Mouse (Mus musculus) heart, adult 2 months (tissue): Measurements from ENCODE around the gene Prss16. TPM values are rescaled to one million over a fixed set of nuclear protein-coding genes. Genes with fewer than 3 reads are reported as not detected.

Source experiments
- DNase-seq, 2 experiments: peaks; one replicate each; pipeline ENCODE4 v3.0.0; 2021
- H3K27ac ChIP-seq: fragments of 200-600 bp; 2 replicates; pipeline ENCODE4 v1.8.1; 2022
- H3K27me3 ChIP-seq: fragments of 200-500 bp; 2 replicates; pipeline ENCODE4 v1.6.1; 2012; ENCODE audit warnings: mild to moderate bottlenecking, low read length, inconsistent platforms, mixed read lengths; ENCODE audit not compliant: control insufficient read depth, insufficient read depth
- H3K36me3 ChIP-seq: fragments of 200-500 bp; 2 replicates; pipeline ENCODE4 v1.6.1; 2012; ENCODE audit warnings: low read length, inconsistent platforms; ENCODE audit not compliant: control insufficient read depth, insufficient read depth
- H3K4me1 ChIP-seq: fragments of 200-500 bp; 2 replicates; pipeline ENCODE4 v1.6.1; 2011; ENCODE audit warnings: low read length; ENCODE audit not compliant: control insufficient read depth, insufficient read depth
- H3K4me3 ChIP-seq: fragments of 200-600 bp; 2 replicates; pipeline ENCODE4 v1.8.1; 2022
- H3K79me2 ChIP-seq: fragments of 200-500 bp; replicated peaks from 2 replicates; pipeline ENCODE4 v1.6.1; 2012; ENCODE audit warnings: mild to moderate bottlenecking, inconsistent platforms, low read length, moderate library complexity, mixed read lengths; ENCODE audit not compliant: control insufficient read depth, insufficient read depth
- H3K9ac ChIP-seq: fragments of 200-500 bp; 2 replicates; pipeline ENCODE4 v1.6.1; 2012; ENCODE audit warnings: low read depth, mild to moderate bottlenecking, control low read depth, inconsistent platforms, low read length, mixed read lengths
- CTCF ChIP-seq: fragments of 200-600 bp; IDR thresholded peaks from 2 replicates; pipeline ENCODE4 v1.8.1; 2022; ENCODE audit warnings: antibody characterized with exemption, mild to moderate bottlenecking, moderate library complexity
- EP300 ChIP-seq: fragments of 200-500 bp; IDR thresholded peaks from 2 replicates; pipeline ENCODE4 v1.6.1; 2011; ENCODE audit warnings: low read depth, low read length, control low read depth; ENCODE audit not compliant: insufficient read depth
- POLR2A ChIP-seq: fragments of 200-500 bp; IDR thresholded peaks from 2 replicates; pipeline ENCODE4 v1.6.1; 2011; ENCODE audit warnings: mild to moderate bottlenecking, low read depth, low read length, control low read depth; ENCODE audit not compliant: insufficient read depth
- WGBS: fragments of 180-500 bp; shearing (Covaris S2); methylation state at CpG from one replicate; pipeline ENCODE4 v1.1.7; 2018; 5-methylcytosine and 5-hydroxymethylcytosine counted together
- intact Hi-C: fragments of 180-260 bp; cut with DNase I; formaldehyde crosslinking; loops from one replicate; pipeline ENCODE4 v1.15.1; 2025
- polyA plus RNA-seq: library from polyadenylated mRNA; depleted of rRNA; stranded (reverse); fragments of >200 nt; gene quantifications from 2 replicates; pipeline ENCODE4 v1.2.3, GENCODE M21; 2012
- total RNA-seq, 2 experiments: library from RNA; stranded (reverse); gene quantifications; 2 replicates each; pipeline ENCODE4 v1.2.3; 2021

Prss16 gene
- total and polyA plus RNA-seq, 3 experiments = not detected

DNA sequence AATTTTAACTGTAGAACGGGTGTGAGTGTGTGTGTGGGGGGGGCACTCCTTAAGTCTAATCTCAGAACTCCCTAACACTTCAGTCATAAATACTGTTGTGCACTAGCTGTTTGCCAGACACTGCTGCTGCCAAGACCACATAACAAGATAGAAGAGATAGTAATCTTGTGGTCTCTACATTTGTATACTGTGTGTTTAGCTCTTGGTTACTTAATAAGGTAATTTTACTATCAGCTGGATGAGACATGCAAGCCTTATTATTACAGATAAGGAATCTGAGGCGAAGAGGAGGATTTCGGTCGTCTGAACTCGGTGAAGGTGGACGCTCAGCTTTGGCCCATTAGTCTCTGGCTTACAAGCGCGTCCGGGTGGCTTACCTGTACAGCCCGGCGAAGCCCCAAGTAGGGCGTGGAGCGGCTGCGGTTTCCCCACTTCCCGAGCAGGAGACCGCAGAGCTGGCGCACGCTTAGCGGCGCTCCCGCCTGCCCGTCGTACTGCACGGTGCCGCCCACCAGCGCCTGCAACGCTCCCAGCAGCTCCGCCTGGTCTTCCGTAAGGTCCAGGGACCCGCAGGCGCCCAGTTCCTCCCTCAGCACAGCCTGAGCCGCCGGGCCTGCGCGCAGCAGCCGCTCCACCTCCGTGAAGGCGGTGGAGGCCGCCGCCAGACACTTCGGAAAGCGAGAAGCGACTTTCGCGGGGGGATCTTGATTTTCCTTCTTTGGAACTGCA, 3.8 kb downstream of the Prss16 start:
- Histone ChIP-seq H3K9ac (peak overlapping the region; percentile 26; the same call in 1 of the 2 replicates), H3K27ac (no peak overlapping the region), H3K36me3 (no peaks in the 10 kb centered on the region), H3K4me1 (no peaks in the 10 kb centered on the region), H3K27me3 (peaks cover 8% of the 10 kb centered on the region), H3K79me2 (no peaks in the 10 kb centered on the region), H3K4me3 (peak overlapping the region; percentile 70)
- WGBS = under 1% methylated on average over 45 of the region's 45 CpGs
- no peak for TF ChIP-seq CTCF
- intact Hi-C loops = no loop called here
- peak; percentile 62 to 67 for DNase-seq

GRCm38 (mm10) chr13:22001823-22002222, 7.7 kb downstream of the Prss16 start:
- H3K4me3 ChIP-seq = no peak overlapping the region
- TF ChIP-seq POLR2A (no peak), EP300 (no peak), CTCF (no peak)
- 16% methylated on average over 5 of the region's 5 CpGs for WGBS
- no peaks in the 10 kb centered on the region for H3K79me2 ChIP-seq
- H3K4me1 ChIP-seq = peaks cover 2% of the 10 kb centered on the region
- peaks cover 25% of the 10 kb centered on the region for H3K27me3 ChIP-seq
- H3K27ac ChIP-seq = no peak overlapping the region
- no peak for DNase-seq
- H3K9ac ChIP-seq = no peak overlapping the region
- H3K36me3 ChIP-seq = no peaks in the 10 kb centered on the region
- intact Hi-C loops = no loop called here

DNA sequence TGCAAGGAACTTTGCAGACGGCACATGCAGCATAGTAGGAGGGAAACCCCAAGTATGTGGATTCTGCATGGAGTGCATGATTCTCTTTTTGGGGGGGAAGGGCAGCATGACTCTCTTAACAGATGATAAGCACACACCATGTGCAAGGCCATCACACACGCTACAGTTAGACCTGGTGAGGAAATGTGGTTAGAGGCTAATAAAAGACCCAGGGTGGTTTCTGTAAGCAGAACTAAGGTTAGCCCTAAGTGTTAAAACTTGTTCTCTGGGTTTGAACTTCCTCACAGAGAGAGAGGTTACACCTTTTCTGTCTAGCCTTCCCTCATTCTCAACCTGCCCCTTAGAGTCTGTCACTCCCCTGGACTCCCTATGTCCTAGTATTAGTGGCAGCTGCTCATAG, 8.2 kb downstream of the Prss16 start:
- no peak overlapping the region for H3K27ac ChIP-seq
- H3K27me3 ChIP-seq = peaks cover 29% of the 10 kb centered on the region
- H3K36me3 ChIP-seq = no peaks in the 10 kb centered on the region
- intact Hi-C loops = no loop called here
- TF ChIP-seq CTCF = no peak
- TF ChIP-seq EP300 = no peak
- TF ChIP-seq POLR2A = no peak
- no peak overlapping the region for H3K9ac ChIP-seq
- H3K79me2 ChIP-seq = no peaks in the 10 kb centered on the region
- no peak overlapping the region for H3K4me3 ChIP-seq
- no peak for DNase-seq
- WGBS = 63% methylated on average over 2 of the region's 2 CpGs
- peaks cover 2% of the 10 kb centered on the region for H3K4me1 ChIP-seq

GRCm38 (mm10) chr13:21999147-21999546, 10.4 kb downstream of the Prss16 start:
- Histone ChIP-seq H3K4me1 (peaks cover 6% of the 10 kb centered on the region), H3K9ac (no peak overlapping the region), H3K4me3 (no peak overlapping the region), H3K36me3 (no peaks in the 10 kb centered on the region), H3K27me3 (peaks cover 28% of the 10 kb centered on the region), H3K79me2 (no peaks in the 10 kb centered on the region), H3K27ac (no peak overlapping the region)
- intact Hi-C loops = no loop called here
- WGBS = 43% methylated on average over 4 of the region's 4 CpGs
- TF ChIP-seq POLR2A (no peak), CTCF (no peak), EP300 (no peak)
- DNase-seq = no peak

- Histone ChIP-seq H3K79me2 (no peaks in the 10 kb centered on the region), H3K27ac (no peak overlapping the region), H3K4me1 (peaks cover 6% of the 10 kb centered on the region), H3K9ac (no peak overlapping the region), H3K27me3 (peaks cover 30% of the 10 kb centered on the region), H3K4me3 (no peak overlapping the region), H3K36me3 (no peaks in the 10 kb centered on the region)
- intact Hi-C loops = no loop called here
- TF ChIP-seq EP300 = no peak
- no peak for TF ChIP-seq POLR2A
- no peak for TF ChIP-seq CTCF
- DNase-seq = no peak
- 43% methylated on average over 3 of the region's 3 CpGs for WGBS
Measured at GRCm38 (mm10) chr13:21998412-21998811, 11.1 kb downstream of the Prss16 start.

DNA sequence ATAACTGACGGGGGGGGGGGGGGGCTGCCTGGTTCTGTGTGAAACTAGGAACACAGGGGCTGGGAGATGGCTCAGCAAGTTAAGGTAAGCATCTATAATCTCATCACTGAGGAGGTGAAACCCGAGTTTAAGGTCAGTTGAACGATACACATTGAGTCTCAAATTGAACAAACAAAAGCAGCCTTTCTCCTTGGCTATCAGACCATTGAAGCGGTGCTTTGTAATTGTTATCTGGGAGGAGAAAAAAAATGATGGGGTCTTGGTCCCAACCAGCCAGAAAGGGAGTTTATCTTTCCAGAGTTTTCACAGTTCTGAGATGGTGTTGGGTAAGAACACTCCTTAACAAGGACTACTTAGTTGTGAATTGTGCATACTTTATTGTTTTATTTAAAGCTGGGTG, 11.7 kb downstream of the Prss16 start:
- Histone ChIP-seq H3K79me2 (no peaks in the 10 kb centered on the region), H3K4me3 (no peak overlapping the region)
- WGBS = 13% methylated on average over 4 of the region's 4 CpGs

More for the DNA sequence above, 11.7 kb downstream of the Prss16 start:
- intact Hi-C loops = no loop called here
- H3K27ac ChIP-seq = no peak overlapping the region
- DNase-seq = no peak
- peaks cover 6% of the 10 kb centered on the region for H3K4me1 ChIP-seq
- H3K36me3 ChIP-seq = no peaks in the 10 kb centered on the region
- TF ChIP-seq CTCF (no peak), POLR2A (no peak), EP300 (no peak)
- no peak overlapping the region for H3K9ac ChIP-seq
- peaks cover 30% of the 10 kb centered on the region for H3K27me3 ChIP-seq
